In the genomic region with DNA sequence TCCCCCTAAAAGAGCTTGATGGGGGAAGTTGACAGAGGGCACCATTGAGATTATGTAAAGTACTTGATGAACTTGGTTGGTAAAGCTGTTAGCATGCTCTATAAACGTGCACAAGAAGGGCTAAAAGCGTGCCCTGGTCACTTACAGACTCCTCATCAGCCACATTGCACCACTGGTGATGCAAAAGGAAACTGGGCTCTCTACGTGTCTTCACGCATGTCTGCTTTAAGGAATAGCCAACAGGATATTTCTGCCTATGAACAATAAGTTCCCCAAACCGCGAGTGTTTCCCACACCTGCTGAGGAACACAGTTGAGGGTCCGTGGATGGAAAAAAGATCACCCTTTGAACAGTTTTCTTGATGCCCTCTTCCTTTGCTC, we compare ENCODE assay signal across 13 mouse cellular contexts. TPM values are rescaled to one million over a fixed set of nuclear protein-coding genes. Genes with fewer than 3 reads are reported as not detected.
DNase-seq lines count a peak whose midpoint lies in the region; ATAC-seq and TF ChIP-seq lines count a peak whose summit lies in the region.
"Had no signal": no experiment of that assay in that cellular context is flagged by ENCODE, and none has a peak within 500 bp of the region (broad histone marks: within the 10 kb centered on the region; RNA-seq: fewer than 3 reads in every experiment).

No protein-coding gene starts in this region.

- H3K4me1 ChIP-seq in hindbrain, embryonic 15.5 days (replicated peaks): peaks cover 34% of the 10 kb centered on the region
- H3K4me1 ChIP-seq in hindbrain, embryonic 16.5 days (ENCODE audit: control insufficient read depth, insufficient read depth, low read depth, low read length): peaks cover 8% of the 10 kb centered on the region
- peaks cover 31% of the 10 kb centered on the region for H3K4me1 ChIP-seq in midbrain, embryonic 13.5 days (replicated peaks)
- H3K4me1 ChIP-seq in midbrain, embryonic 11.5 days (ENCODE audit: control insufficient read depth, insufficient read depth, low read length): peaks cover 20% of the 10 kb centered on the region
- peaks cover 6% of the 10 kb centered on the region for H3K4me1 ChIP-seq in intestine, postnatal 0 days (replicated peaks; ENCODE audit: control insufficient read depth, insufficient read depth, low read length)
- H3K4me1 ChIP-seq in olfactory bulb, adult 2 months (ENCODE audit: control insufficient read depth, insufficient read depth, low read length): peaks cover 15% of the 10 kb centered on the region

- H3K4me2 ChIP-seq in hindbrain, embryonic 15.5 days: peak overlapping the region; percentile 36
- H3K4me2 ChIP-seq in hindbrain, embryonic 16.5 days (ENCODE audit: low read length): no peak overlapping the region; the same call in 1 of the 2 replicates
- H3K4me2 ChIP-seq in midbrain, embryonic 13.5 days (replicated peaks): peak overlapping the region; percentile 25; the same call in 1 of the 2 replicates
- H3K4me2 ChIP-seq in midbrain, embryonic 11.5 days: no peak overlapping the region
- peak overlapping the region; percentile 59 for H3K4me2 ChIP-seq in intestine, postnatal 0 days (replicated peaks; ENCODE audit: low read depth)

- H3K36me3 ChIP-seq in hindbrain, embryonic 15.5 days: no peaks in the 10 kb centered on the region
- no peaks in the 10 kb centered on the region for H3K36me3 ChIP-seq in hindbrain, embryonic 16.5 days (ENCODE audit: control insufficient read depth, insufficient read depth, low read length)
- no peaks in the 10 kb centered on the region for H3K36me3 ChIP-seq in midbrain, embryonic 13.5 days
- H3K36me3 ChIP-seq in midbrain, embryonic 11.5 days (ENCODE audit: control insufficient read depth, insufficient read depth, low read length): no peaks in the 10 kb centered on the region
- H3K36me3 ChIP-seq in intestine, postnatal 0 days (ENCODE audit: control insufficient read depth, insufficient read depth): no peaks in the 10 kb centered on the region; the same call in 1 of the 2 replicates
- H3K36me3 ChIP-seq: hindbrain, embryonic 10.5 days had no signal

- no peak for TF ChIP-seq POLR2A in olfactory bulb, adult 2 months (IDR thresholded peaks at IDR 0.05; ENCODE audit: insufficient read depth, low read depth, low read length)

- H3K9ac ChIP-seq in hindbrain, embryonic 15.5 days: no peak overlapping the region
- no peak overlapping the region for H3K9ac ChIP-seq in hindbrain, embryonic 16.5 days (ENCODE audit: low read depth, low read length)
- H3K9ac ChIP-seq in midbrain, embryonic 13.5 days (replicated peaks): no peak overlapping the region
- H3K9ac ChIP-seq in midbrain, embryonic 11.5 days (ENCODE audit: low read length): no peak overlapping the region
- H3K9ac ChIP-seq in intestine, postnatal 0 days (ENCODE audit: low read depth, low read length): no peak overlapping the region

- H3K27me3 ChIP-seq in hindbrain, embryonic 15.5 days: no peaks in the 10 kb centered on the region
- no peaks in the 10 kb centered on the region for H3K27me3 ChIP-seq in hindbrain, embryonic 16.5 days (replicated peaks; ENCODE audit: control insufficient read depth, insufficient read depth, low read length)
- peaks cover 42% of the 10 kb centered on the region for H3K27me3 ChIP-seq in midbrain, embryonic 13.5 days
- peaks cover 25% of the 10 kb centered on the region for H3K27me3 ChIP-seq in midbrain, embryonic 11.5 days (ENCODE audit: control insufficient read depth, insufficient read depth, low read length)
- H3K27me3 ChIP-seq in intestine, postnatal 0 days (replicated peaks; ENCODE audit: control insufficient read depth, insufficient read depth, low read length): peaks cover 22% of the 10 kb centered on the region; the same call in 1 of the 2 replicates

- no peak for ATAC-seq in hindbrain, embryonic 15.5 days (ENCODE audit: low FRiP score, low read depth)
- ATAC-seq in hindbrain, embryonic 16.5 days: no peak
- no peak for ATAC-seq in midbrain, embryonic 13.5 days
- no peak for ATAC-seq in midbrain, embryonic 11.5 days (ENCODE audit: low FRiP score)
- no peak for ATAC-seq in intestine, postnatal 0 days

- 56% methylated on average over 7 of the region's 7 CpGs for WGBS in hindbrain, embryonic 15.5 days
- WGBS in hindbrain, embryonic 16.5 days: 61% methylated on average over 7 of the region's 7 CpGs
- WGBS in midbrain, embryonic 13.5 days: 57% methylated on average over 7 of the region's 7 CpGs
- 57% methylated on average over 7 of the region's 7 CpGs for WGBS in midbrain, embryonic 11.5 days
- WGBS in intestine, postnatal 0 days: 65% methylated on average over 7 of the region's 7 CpGs
- 70% methylated on average over 7 of the region's 7 CpGs for WGBS in olfactory bulb, adult 2 months

- H3K9me3 ChIP-seq in hindbrain, embryonic 15.5 days: no peaks in the 10 kb centered on the region
- H3K9me3 ChIP-seq in hindbrain, embryonic 16.5 days (ENCODE audit: control insufficient read depth, low read length): no peaks in the 10 kb centered on the region
- no peaks in the 10 kb centered on the region for H3K9me3 ChIP-seq in midbrain, embryonic 13.5 days
- no peaks in the 10 kb centered on the region for H3K9me3 ChIP-seq in midbrain, embryonic 11.5 days (ENCODE audit: control insufficient read depth, low read length)
- no peaks in the 10 kb centered on the region for H3K9me3 ChIP-seq in intestine, postnatal 0 days (ENCODE audit: control insufficient read depth)
- H3K9me3 ChIP-seq: hindbrain, embryonic 10.5 days had no signal

- H3K4me3 ChIP-seq in hindbrain, embryonic 15.5 days: no peak overlapping the region
- no peak overlapping the region for H3K4me3 ChIP-seq in hindbrain, embryonic 16.5 days (ENCODE audit: low read length)
- H3K4me3 ChIP-seq in midbrain, embryonic 13.5 days (replicated peaks): no peak overlapping the region
- H3K4me3 ChIP-seq in midbrain, embryonic 11.5 days (ENCODE audit: low read depth, low read length): no peak overlapping the region
- no peak overlapping the region for H3K4me3 ChIP-seq in intestine, postnatal 0 days (ENCODE audit: low read depth, low read length)
- no peak overlapping the region for H3K4me3 ChIP-seq in olfactory bulb, adult 2 months (ENCODE audit: insufficient read depth, low read depth, low read length)
- H3K4me3 ChIP-seq: hindbrain, embryonic 10.5 days had no signal

- TF ChIP-seq CTCF in intestine, postnatal 0 days (IDR thresholded peaks at IDR 0.05; ENCODE audit: low read depth): no peak
- no peak for TF ChIP-seq CTCF in olfactory bulb, adult 2 months (IDR thresholded peaks at IDR 0.05; ENCODE audit: insufficient read depth, low read depth, low read length)

- H3K27ac ChIP-seq in hindbrain, embryonic 15.5 days (replicated peaks): no peak overlapping the region
- no peak overlapping the region for H3K27ac ChIP-seq in hindbrain, embryonic 16.5 days (ENCODE audit: low read depth, low read length)
- no peak overlapping the region for H3K27ac ChIP-seq in midbrain, embryonic 13.5 days
- no peak overlapping the region for H3K27ac ChIP-seq in midbrain, embryonic 11.5 days (ENCODE audit: low read depth, low read length)
- no peak overlapping the region for H3K27ac ChIP-seq in intestine, postnatal 0 days (ENCODE audit: low read depth, low read length)
- H3K27ac ChIP-seq in olfactory bulb, adult 2 months (ENCODE audit: insufficient read depth, low read depth, low read length): peak overlapping the region; percentile 42
- H3K27ac ChIP-seq: hindbrain, embryonic 10.5 days had no signal

- DNase-seq in midbrain, embryonic 11.5 days (ENCODE audit: low spot score, missing footprints): no peak
- DNase-seq in cerebellum, adult 11-12 months: no peak
- DNase-seq in cerebellum, postnatal 36 days: no peak
- DNase-seq: cerebellum, postnatal 14 days; kidney, postnatal 4 days; left cerebral cortex, postnatal 4 days had no signal

RNA-seq across cellular contexts. Expression of a gene that starts 1.7 kb away (rescaled TPM):
- 8.2 and 8.4 TPM in 2 replicates for polyA plus RNA-seq in hindbrain, embryonic 15.5 days (2015; fragmentation: Nextera tagmentation; extraction: Ambion mirVana)
- polyA plus RNA-seq in hindbrain, embryonic 16.5 days (2015; fragmentation: Nextera tagmentation; extraction: Ambion mirVana): 11.4 and 11.6 TPM in 2 replicates
- 5.0 and 5.5 TPM in 2 replicates for polyA plus RNA-seq in midbrain, embryonic 13.5 days (2015; fragmentation: Nextera tagmentation; extraction: Ambion mirVana)
- polyA plus RNA-seq in midbrain, embryonic 11.5 days (2014; fragmentation: Nextera tagmentation; extraction: Ambion mirVana): 4.2 and 4.8 TPM in 2 replicates
- 20.3 and 25.1 TPM in 2 replicates for polyA plus RNA-seq in intestine, postnatal 0 days (2015; fragmentation: Nextera tagmentation; extraction: Ambion mirVana)
- not detected in 2 replicates for polyA plus RNA-seq in olfactory bulb, adult 2 months (2012; ENCODE audit: insufficient read depth, insufficient read length, low replicate concordance, missing spikeins)

RNA-seq across cellular contexts. Expression of a gene that starts 51.1 kb away (rescaled TPM):
- polyA plus RNA-seq in hindbrain, embryonic 15.5 days (2015; fragmentation: Nextera tagmentation; extraction: Ambion mirVana): not detected in 2 replicates
- polyA plus RNA-seq in hindbrain, embryonic 16.5 days (2015; fragmentation: Nextera tagmentation; extraction: Ambion mirVana): not detected in 2 replicates
- polyA plus RNA-seq in midbrain, embryonic 13.5 days (2015; fragmentation: Nextera tagmentation; extraction: Ambion mirVana): not detected in 2 replicates
- not detected in 2 replicates for polyA plus RNA-seq in midbrain, embryonic 11.5 days (2014; fragmentation: Nextera tagmentation; extraction: Ambion mirVana)
- not detected in 2 replicates for polyA plus RNA-seq in intestine, postnatal 0 days (2015; fragmentation: Nextera tagmentation; extraction: Ambion mirVana)
- not detected in 2 replicates for polyA plus RNA-seq in olfactory bulb, adult 2 months (2012; ENCODE audit: insufficient read depth, insufficient read length, low replicate concordance, missing spikeins)
- polyA plus RNA-seq: brain, embryonic 14.5 days; hindbrain, embryonic 10.5 days had no signal

Comparison
In these comparisons a context has a peak if more than half of its experiments do, and no peak if none do; other contexts are left out.
1. H3K4me2 ChIP-seq: peak in hindbrain, embryonic 15.5 days (single experiment), midbrain, embryonic 13.5 days (single experiment) and intestine, postnatal 0 days (single experiment); none in hindbrain, embryonic 16.5 days (single experiment) and midbrain, embryonic 11.5 days (single experiment).